Mouse (Mus musculus) erythroblast, embryonic 14.5 days (primary cell): ENCODE data around the gene Ip6k1.

ENCODE experiments used
- GATA1 ChIP-seq: IDR thresholded peaks from 2 replicates; pipeline ENCODE4 v1.6.1; 2012; ENCODE audit warnings: low read length, inconsistent platforms, mixed read lengths
- TAL1 ChIP-seq: IDR thresholded peaks from 3 replicates; pipeline ENCODE4 v1.6.1; 2012; ENCODE audit warnings: low read length, inconsistent platforms, mixed read lengths

GRCm38 (mm10) chr9:108026584-108026983 lies 24.3 kb downstream of the Ip6k1 start:
- no peak for TF ChIP-seq GATA1
- TF ChIP-seq TAL1 = no peak
